Mouse (Mus musculus): ENCODE data around the gene Rai1.

DNA sequence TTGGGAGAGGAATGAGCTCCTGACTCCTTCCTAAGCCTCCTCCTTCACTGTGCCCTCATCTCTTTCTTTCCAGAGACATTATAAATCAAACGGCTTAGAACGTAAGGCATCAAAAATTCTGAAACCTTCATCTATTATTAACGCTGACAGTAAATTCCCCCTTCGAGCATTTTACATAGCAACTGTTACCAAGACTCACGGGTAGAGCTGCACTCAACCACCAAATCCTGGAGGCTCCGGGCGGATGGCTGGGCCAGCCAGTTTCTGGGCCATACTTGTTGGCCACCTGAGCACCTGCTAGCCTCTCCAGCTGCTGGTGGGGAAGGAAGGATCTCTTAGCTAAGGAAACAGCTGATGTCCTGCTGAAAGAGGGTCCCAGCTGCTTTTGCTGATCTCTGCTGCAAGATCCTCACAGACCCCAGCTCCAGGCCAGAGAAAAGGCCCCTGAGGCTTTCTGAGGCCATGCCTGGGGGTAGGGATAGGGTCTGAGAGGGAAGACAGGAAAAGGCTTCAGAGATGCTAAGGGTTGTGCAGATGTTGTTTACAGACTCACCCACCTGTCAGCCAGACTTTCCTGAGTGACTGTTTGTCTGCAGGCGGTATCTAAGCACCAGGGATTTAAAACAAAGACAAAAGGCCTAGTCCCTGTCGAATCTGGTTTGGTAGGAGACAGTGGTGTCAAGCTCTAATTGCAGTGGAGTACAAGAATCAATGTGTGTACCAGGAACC, 56.5 kb downstream of the Rai1 start:
- no peak for TF ChIP-seq POLR2A (IDR thresholded peaks at IDR 0.05; ENCODE audit: control insufficient read depth, low read depth, low read length)
- no peak for TF ChIP-seq CTCF (IDR thresholded peaks at IDR 0.05; ENCODE audit: control insufficient read depth, insufficient read depth, insufficient replicate concordance, low read depth, low read length)
